ENCODE assay signal across 24 mouse cellular contexts in genomic region chr3:11029991-11030390, GRCm38 (mm10).
DNase-seq lines count a peak whose midpoint lies in the region; ATAC-seq and TF ChIP-seq lines count a peak whose summit lies in the region.
"Had no signal": no experiment of that assay in that cellular context is flagged by ENCODE, and none has a peak within 500 bp of the region (broad histone marks: within the 10 kb centered on the region; RNA-seq: fewer than 3 reads in every experiment).

No protein-coding gene starts in this region.

- ATAC-seq in forebrain, embryonic 14.5 days, result no peak; the same call in 1 of the 2 replicates
- no peak for ATAC-seq in forebrain, embryonic 12.5 days (ENCODE audit: low FRiP score)
- ATAC-seq: intestine, embryonic 16.5 days had no signal

- TF ChIP-seq POLR2A in embryonic fibroblast, embryonic 13.5 days (IDR thresholded peaks at IDR 0.05; ENCODE audit: low read depth, low read length), result no peak

- no peak overlapping the region for H3K4me2 ChIP-seq in forebrain, embryonic 14.5 days (ENCODE audit: low read length)
- H3K4me2 ChIP-seq in forebrain, embryonic 12.5 days, result no peak overlapping the region
- H3K4me2 ChIP-seq: embryonic facial prominence, embryonic 13.5 days; heart, embryonic 12.5 days; hindbrain, embryonic 13.5 days; kidney, embryonic 15.5 days; limb, embryonic 13.5 days; liver, embryonic 13.5 days; lung, embryonic 15.5 days had no signal

- no peaks in the 10 kb centered on the region for H3K36me3 ChIP-seq in forebrain, embryonic 14.5 days (ENCODE audit: control insufficient read depth, insufficient read depth, low read length)
- H3K36me3 ChIP-seq in forebrain, embryonic 12.5 days (replicated peaks), result no peaks in the 10 kb centered on the region
- H3K36me3 ChIP-seq: embryonic facial prominence, embryonic 13.5 days; heart, embryonic 12.5 days; hindbrain, embryonic 13.5 days; kidney, embryonic 15.5 days; limb, embryonic 13.5 days; liver, embryonic 13.5 days; lung, embryonic 15.5 days had no signal

- TF ChIP-seq CTCF in embryonic fibroblast, embryonic 13.5 days (IDR thresholded peaks at IDR 0.05; ENCODE audit: borderline replicate concordance, insufficient read depth, low read length), result no peak

- WGBS in forebrain, embryonic 14.5 days, result 64% methylated on average over 4 of the region's 4 CpGs
- WGBS in forebrain, embryonic 12.5 days, result 86% methylated on average over 4 of the region's 4 CpGs

- H3K4me1 ChIP-seq in forebrain, embryonic 14.5 days (ENCODE audit: control insufficient read depth, insufficient read depth, low read length), result peaks cover 4% of the 10 kb centered on the region; the same call in 1 of the 2 replicates
- no peaks in the 10 kb centered on the region for H3K4me1 ChIP-seq in forebrain, embryonic 12.5 days
- no peaks in the 10 kb centered on the region for H3K4me1 ChIP-seq in embryonic fibroblast, embryonic 13.5 days (ENCODE audit: control insufficient read depth, insufficient read depth, low read length)
- H3K4me1 ChIP-seq: embryonic facial prominence, embryonic 13.5 days; heart, embryonic 12.5 days; hindbrain, embryonic 13.5 days; kidney, embryonic 15.5 days; limb, embryonic 13.5 days; liver, embryonic 13.5 days; lung, embryonic 15.5 days had no signal

- peak; percentile 37 for DNase-seq in forebrain, embryonic 14.5 days (ENCODE audit: low spot score)
- peak; percentile 33 for DNase-seq in right cerebral cortex, adult 18-20 months
- DNase-seq in right cerebral cortex, postnatal 10 days (ENCODE audit: low spot score in 2 of 2), result no peak
- peak; percentile 12 to 15 for DNase-seq in right cerebral cortex, postnatal 36 days (ENCODE audit: low spot score in 2 of 2)
- DNase-seq in thymus, postnatal 10 days (ENCODE audit: low spot score in 2 of 2), result no peak
- DNase-seq in urinary bladder, adult 2 months (ENCODE audit: low spot score), result no peak
- DNase-seq: adrenal gland, adult 2 months; B cell, adult 2 months; cerebellum, postnatal 10 days; heart, adult 11 months; heart, postnatal 14 days; kidney, postnatal 4 days; liver, embryonic 13.5 days; lung, postnatal 4 days; thymus, adult 18-20 months had no signal

- H3K9ac ChIP-seq in forebrain, embryonic 14.5 days (ENCODE audit: low read length), result no peak overlapping the region
- H3K9ac ChIP-seq in forebrain, embryonic 12.5 days, result no peak overlapping the region
- H3K9ac ChIP-seq: embryonic facial prominence, embryonic 13.5 days; heart, embryonic 12.5 days; hindbrain, embryonic 13.5 days; kidney, embryonic 15.5 days; limb, embryonic 13.5 days; liver, embryonic 13.5 days; lung, embryonic 15.5 days had no signal

- H3K27ac ChIP-seq in forebrain, embryonic 14.5 days (ENCODE audit: low read depth, low read length), result no peak overlapping the region
- H3K27ac ChIP-seq in forebrain, embryonic 12.5 days, result no peak overlapping the region
- H3K27ac ChIP-seq in embryonic fibroblast, embryonic 13.5 days (ENCODE audit: insufficient read depth, low read length), result peak overlapping the region; percentile 30; the same call in 1 of the 2 replicates
- H3K27ac ChIP-seq: embryonic facial prominence, embryonic 13.5 days; hindbrain, embryonic 13.5 days; kidney, embryonic 15.5 days; limb, embryonic 13.5 days; liver, embryonic 13.5 days; lung, embryonic 15.5 days had no signal

- no peaks in the 10 kb centered on the region for H3K9me3 ChIP-seq in forebrain, embryonic 14.5 days (replicated peaks; ENCODE audit: control insufficient read depth, low read length)
- no peaks in the 10 kb centered on the region for H3K9me3 ChIP-seq in forebrain, embryonic 12.5 days
- H3K9me3 ChIP-seq: embryonic facial prominence, embryonic 13.5 days; heart, embryonic 12.5 days; hindbrain, embryonic 13.5 days; kidney, embryonic 15.5 days; limb, embryonic 13.5 days; liver, embryonic 13.5 days; lung, embryonic 15.5 days had no signal

- H3K27me3 ChIP-seq in forebrain, embryonic 14.5 days (replicated peaks; ENCODE audit: control insufficient read depth, insufficient read depth, low read length), result no peaks in the 10 kb centered on the region
- H3K27me3 ChIP-seq in forebrain, embryonic 12.5 days, result no peaks in the 10 kb centered on the region
- H3K27me3 ChIP-seq: embryonic facial prominence, embryonic 13.5 days; heart, embryonic 12.5 days; hindbrain, embryonic 13.5 days; kidney, embryonic 15.5 days; limb, embryonic 13.5 days; liver, embryonic 13.5 days; lung, embryonic 15.5 days had no signal

- H3K4me3 ChIP-seq in forebrain, embryonic 14.5 days (ENCODE audit: low read depth, low read length), result no peak overlapping the region
- H3K4me3 ChIP-seq in forebrain, embryonic 12.5 days (replicated peaks), result no peak overlapping the region
- H3K4me3 ChIP-seq in embryonic fibroblast, embryonic 13.5 days (ENCODE audit: insufficient read depth, low read length), result no peak overlapping the region
- H3K4me3 ChIP-seq: embryonic facial prominence, embryonic 13.5 days; heart, embryonic 12.5 days; hindbrain, embryonic 13.5 days; kidney, embryonic 15.5 days; limb, embryonic 13.5 days; liver, embryonic 13.5 days; lung, embryonic 15.5 days had no signal

Comparison
In these comparisons a context has a peak if more than half of its experiments do, and no peak if none do; other contexts are left out.
1. DNase-seq: peak in forebrain, embryonic 14.5 days (single experiment), right cerebral cortex, adult 18-20 months (single experiment) and right cerebral cortex, postnatal 36 days (2 of 2); none in right cerebral cortex, postnatal 10 days (0 of 2), thymus, postnatal 10 days (0 of 2) and urinary bladder, adult 2 months (single experiment).